Mouse (Mus musculus) embryonic facial prominence, embryonic 14.5 days (tissue): Measurements from ENCODE around the gene Tnnc2. TPM values are rescaled to one million over a fixed set of nuclear protein-coding genes. Genes with fewer than 3 reads are reported as not detected.
A peak's percentile ranks its signal among the peaks of the same experiment; 100 is the strongest.

Experiments used
- ATAC-seq: fragments of 200-750 bp; cut with Nextera tagmentation; 2 replicates; pipeline ENCODE4 v1.8.0; 2017; ENCODE audit warnings: low read depth, moderate number of reproducible peaks, moderate TSS enrichment
- DNase-seq: peaks from one replicate; pipeline ENCODE4 v3.0.0-alpha.2; 2015; ENCODE audit warnings: low spot score
- H3K27ac ChIP-seq: fragments of 300-500 bp; sonication (generic); replicated peaks from 2 replicates; pipeline ENCODE4 v1.5.1; 2014; ENCODE audit warnings: low read depth, mild to moderate bottlenecking, low read length, moderate library complexity
- H3K27me3 ChIP-seq: fragments of 300-500 bp; sonication (generic); replicated peaks from 2 replicates; pipeline ENCODE4 v1.6.1; 2014; ENCODE audit warnings: low read length; ENCODE audit not compliant: control insufficient read depth, insufficient read depth
- H3K36me3 ChIP-seq: fragments of 300-500 bp; sonication (generic); 2 replicates; pipeline ENCODE4 v1.6.1; 2014; ENCODE audit warnings: low read length, mixed read lengths; ENCODE audit not compliant: control insufficient read depth, insufficient read depth
- H3K4me1 ChIP-seq: fragments of 300-500 bp; sonication (generic); 2 replicates; pipeline ENCODE4 v1.6.1; 2014; ENCODE audit warnings: antibody characterized with exemption, low read length; ENCODE audit not compliant: control insufficient read depth, insufficient read depth
- H3K4me2 ChIP-seq: fragments of 300-500 bp; sonication (generic); 2 replicates; pipeline ENCODE4 v1.6.1; 2014; ENCODE audit warnings: low read depth, mild to moderate bottlenecking, low read length, moderate library complexity, mixed read lengths
- H3K4me3 ChIP-seq: fragments of 300-500 bp; sonication (generic); 2 replicates; pipeline ENCODE4 v1.5.1; 2014; ENCODE audit warnings: low read depth, mild to moderate bottlenecking, low read length
- H3K9ac ChIP-seq: fragments of 300-500 bp; sonication (generic); 2 replicates; pipeline ENCODE4 v1.6.1; 2014; ENCODE audit warnings: low read depth, mild to moderate bottlenecking, low read length, moderate library complexity, mixed read lengths
- H3K9me3 ChIP-seq: fragments of 300-500 bp; sonication (generic); 2 replicates; pipeline ENCODE4 v1.6.1; 2016; ENCODE audit warnings: low read length; ENCODE audit not compliant: control insufficient read depth
- WGBS: fragments of 180-500 bp; shearing (Covaris S2); extraction: QIAGEN DNeasy Blood & Tissue Kit; methylation state at CpG from one replicate; pipeline ENCODE4 v1.1.7; 2014; 5-methylcytosine and 5-hydroxymethylcytosine counted together
- polyA plus RNA-seq: library from polyadenylated mRNA; unstranded; fragments of >200 nt; fragmentation: Nextera tagmentation; extraction: Ambion mirVana; gene quantifications from 2 replicates; pipeline ENCODE4 v1.2.1, GENCODE M21; 2014

The Tnnc2 gene
- polyA plus RNA-seq, 1 experiment from 2014 or later = 1,279 TPM

DNA sequence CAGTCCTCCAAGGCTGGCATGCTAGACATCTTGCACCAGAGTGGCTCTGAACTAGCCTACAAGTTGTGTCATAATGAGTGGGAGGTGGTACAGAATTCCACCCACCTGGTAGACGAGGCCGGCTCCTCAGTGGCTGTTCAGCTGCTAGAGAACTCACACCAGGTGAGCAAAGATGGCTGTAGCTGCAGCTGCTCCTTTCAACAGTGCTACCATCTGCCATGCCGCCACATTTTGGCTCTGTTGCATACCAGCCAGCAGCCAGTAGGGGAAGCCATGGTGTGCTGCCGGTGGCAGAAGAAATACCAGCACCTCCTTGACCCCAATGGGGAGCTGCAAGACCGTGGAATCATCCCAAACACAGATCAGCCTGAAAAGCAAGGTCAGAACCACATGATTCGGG, 41.3 kb upstream of the Tnnc2 start:
- no peak overlapping the region for H3K4me3 ChIP-seq
- H3K27me3 ChIP-seq = no peaks in the 10 kb centered on the region
- DNase-seq (no peak), ATAC-seq (no peak)
- H3K9me3 ChIP-seq = no peaks in the 10 kb centered on the region
- H3K9ac ChIP-seq = no peak overlapping the region
- WGBS = 88% methylated on average over 6 of the region's 6 CpGs
- no peak overlapping the region for H3K4me2 ChIP-seq
- no peak overlapping the region for H3K27ac ChIP-seq
- H3K36me3 ChIP-seq = peaks cover 27% of the 10 kb centered on the region
- peaks cover 3% of the 10 kb centered on the region for H3K4me1 ChIP-seq

DNA sequence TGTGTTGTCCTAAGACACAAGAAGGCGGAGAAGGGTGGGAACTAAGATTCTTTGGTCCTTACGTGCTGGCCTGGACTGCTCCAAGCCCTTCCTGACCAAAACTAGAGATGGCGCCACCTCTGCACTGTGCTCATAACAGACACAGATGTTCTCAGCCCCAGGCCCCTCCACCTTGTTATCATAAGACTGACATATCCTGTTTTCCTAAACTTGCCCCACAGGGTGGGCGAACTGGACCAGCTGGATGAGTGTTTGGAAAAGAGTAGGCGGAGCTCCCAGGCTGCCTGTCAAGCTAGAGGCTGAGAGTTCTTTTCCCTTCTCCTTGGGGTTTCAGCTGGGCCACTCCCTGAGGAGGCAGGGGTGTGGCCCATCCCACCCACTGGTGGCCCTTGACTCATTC, 37.9 kb upstream of the Tnnc2 start:
- H3K27ac ChIP-seq = no peak overlapping the region

DNA sequence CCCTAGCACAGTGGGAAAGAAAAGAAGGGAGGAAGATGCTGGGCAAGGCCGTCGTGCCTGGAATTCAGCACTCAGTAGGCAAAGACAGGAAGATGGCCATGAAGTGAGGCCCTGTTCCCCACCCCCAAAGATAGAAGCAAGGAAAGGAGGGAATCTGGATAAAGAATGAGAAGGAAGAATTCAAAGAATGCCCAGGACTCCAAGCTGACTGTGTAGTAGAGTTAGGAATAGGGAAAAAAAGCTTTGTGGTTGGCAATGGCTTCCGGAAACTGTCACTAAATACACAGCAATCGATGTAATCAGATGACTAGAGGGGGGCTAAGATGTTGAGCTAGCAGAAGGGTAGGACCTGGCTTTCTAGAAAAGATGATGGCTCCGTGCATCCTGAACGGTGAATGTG, 37.4 kb upstream of the Tnnc2 start:
- Histone ChIP-seq H3K9ac (no peak overlapping the region), H3K9me3 (no peaks in the 10 kb centered on the region), H3K4me1 (no peaks in the 10 kb centered on the region), H3K27me3 (no peaks in the 10 kb centered on the region), H3K36me3 (peaks cover 13% of the 10 kb centered on the region), H3K4me2 (no peak overlapping the region), H3K27ac (no peak overlapping the region), H3K4me3 (no peak overlapping the region)
- WGBS = 80% methylated on average over 6 of the region's 6 CpGs
- DNase-seq = no peak
- ATAC-seq = no peak

More for the DNA sequence above, 37.9 kb upstream of the Tnnc2 start:
- H3K27me3 ChIP-seq = no peaks in the 10 kb centered on the region
- peaks cover 13% of the 10 kb centered on the region for H3K36me3 ChIP-seq
- H3K9me3 ChIP-seq = no peaks in the 10 kb centered on the region
- no peak overlapping the region for H3K4me2 ChIP-seq
- ATAC-seq (no peak), DNase-seq (peak; percentile 62)
- no peaks in the 10 kb centered on the region for H3K4me1 ChIP-seq
- no peak overlapping the region for H3K4me3 ChIP-seq
- 54% methylated on average over 5 of the region's 5 CpGs for WGBS
- H3K9ac ChIP-seq = no peak overlapping the region

GRCm38 (mm10) chr2:164815821-164816220, 36.1 kb upstream of the Tnnc2 start:
- 94% methylated on average over 8 of the region's 8 CpGs for whole genome bisulfite sequencing
- ATAC-seq = no peak
- no peak overlapping the region for H3K9ac ChIP-seq
- H3K4me3 ChIP-seq = no peak overlapping the region
- H3K4me2 ChIP-seq = no peak overlapping the region
- H3K36me3 ChIP-seq = peaks cover 6% of the 10 kb centered on the region; the same call in 1 of the 2 replicates
- H3K27ac ChIP-seq = no peak overlapping the region
- DNase-seq = no peak
- H3K27me3 ChIP-seq = no peaks in the 10 kb centered on the region
- H3K4me1 ChIP-seq = no peaks in the 10 kb centered on the region
- no peaks in the 10 kb centered on the region for H3K9me3 ChIP-seq

DNA sequence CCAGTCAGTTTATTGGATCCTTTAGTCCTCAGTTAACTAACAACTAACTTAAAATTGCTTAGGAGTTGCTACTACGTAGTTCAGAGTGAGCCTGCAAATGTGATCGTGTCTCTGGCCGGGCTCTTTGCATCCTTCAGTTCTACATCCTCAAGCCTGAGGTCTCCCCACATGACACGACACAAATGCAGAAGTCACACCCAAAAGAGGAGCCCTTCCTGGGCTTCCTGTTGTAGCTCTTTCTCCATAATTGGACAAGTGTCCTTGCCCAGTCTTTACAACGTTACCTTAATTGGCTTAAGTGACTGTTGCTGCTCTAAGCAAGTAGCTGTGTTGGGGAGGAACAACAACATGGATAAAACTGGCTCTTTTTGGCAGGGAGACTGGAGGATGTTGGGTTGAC, 35.6 kb upstream of the Tnnc2 start:
- H3K9ac ChIP-seq = no peak overlapping the region
- no peak for ATAC-seq
- H3K9me3 ChIP-seq = no peaks in the 10 kb centered on the region
- no peak overlapping the region for H3K4me3 ChIP-seq
- H3K27me3 ChIP-seq = no peaks in the 10 kb centered on the region
- H3K36me3 ChIP-seq = peaks cover 1% of the 10 kb centered on the region; the same call in 1 of the 2 replicates
- H3K27ac ChIP-seq = no peak overlapping the region
- H3K4me1 ChIP-seq = no peaks in the 10 kb centered on the region
- no peak overlapping the region for H3K4me2 ChIP-seq
- no peak for DNase-seq
- 89% methylated on average over 5 of the region's 5 CpGs for WGBS

DNA sequence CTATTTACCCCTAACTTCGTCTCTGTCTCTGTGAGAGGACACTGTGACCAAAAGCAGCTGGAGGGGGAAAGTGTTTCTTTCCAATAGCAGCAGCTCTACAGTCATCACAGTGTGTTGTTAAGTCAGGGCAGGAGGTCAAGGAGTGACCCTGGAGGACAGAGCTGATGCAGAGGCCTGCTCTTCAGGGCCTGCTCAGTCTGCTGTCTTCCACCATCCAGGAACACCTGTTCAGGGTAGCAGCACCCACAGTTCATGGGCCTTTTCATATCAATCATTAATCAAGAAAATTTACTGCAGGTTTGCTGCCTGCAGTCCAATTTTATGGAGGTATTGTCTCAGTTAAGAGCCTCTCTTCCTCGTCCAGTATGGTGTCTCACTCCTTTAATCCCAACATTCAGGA, 33.8 kb upstream of the Tnnc2 start:
- WGBS = 48% methylated on average over 2 of the region's 2 CpGs

DNA sequence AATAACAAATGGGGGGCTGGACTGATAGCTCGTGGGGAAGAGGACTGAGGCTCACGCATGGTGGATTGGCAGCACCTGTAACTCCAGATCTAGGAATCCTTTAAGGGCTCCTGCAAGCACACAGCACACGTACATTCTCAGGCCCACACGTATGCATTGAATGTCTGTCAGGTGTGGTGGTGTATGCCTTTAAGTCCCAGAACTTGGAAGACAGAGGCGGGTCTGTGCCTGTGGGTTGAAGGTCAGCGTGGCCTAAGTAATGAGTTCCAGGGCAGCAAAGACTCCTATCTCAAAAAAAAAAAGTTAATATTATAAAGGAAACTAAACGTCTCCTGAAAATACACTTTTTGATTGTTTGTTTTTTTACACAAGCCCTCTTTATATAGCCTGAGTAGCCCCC, 26.8 kb upstream of the Tnnc2 start:
- no peak overlapping the region for H3K4me2 ChIP-seq
- peaks cover 13% of the 10 kb centered on the region; the same call in 1 of the 2 replicates for H3K4me1 ChIP-seq
- H3K27me3 ChIP-seq = no peaks in the 10 kb centered on the region
- WGBS = 64% methylated on average over 7 of the region's 7 CpGs
- ATAC-seq = no peak
- H3K9me3 ChIP-seq = no peaks in the 10 kb centered on the region
- no peak overlapping the region for H3K4me3 ChIP-seq
- no peak for DNase-seq
- 0 out of 2 replicates have a peak, but pooled peaks cover 6% of the 10 kb centered on the region for H3K36me3 ChIP-seq
- H3K27ac ChIP-seq = no peak overlapping the region
- 0 out of 2 replicates have a peak overlapping the region, but pooled peaks have one; percentile 5 for H3K9ac ChIP-seq

More for the DNA sequence above, 33.8 kb upstream of the Tnnc2 start:
- Histone ChIP-seq H3K4me2 (no peak overlapping the region), H3K9ac (no peak overlapping the region), H3K36me3 (0 out of 2 replicates have a peak, but pooled peaks cover 5% of the 10 kb centered on the region), H3K27me3 (no peaks in the 10 kb centered on the region), H3K9me3 (no peaks in the 10 kb centered on the region), H3K27ac (no peak overlapping the region), H3K4me3 (no peak overlapping the region), H3K4me1 (no peaks in the 10 kb centered on the region)
- ATAC-seq (no peak), DNase-seq (no peak)

DNA sequence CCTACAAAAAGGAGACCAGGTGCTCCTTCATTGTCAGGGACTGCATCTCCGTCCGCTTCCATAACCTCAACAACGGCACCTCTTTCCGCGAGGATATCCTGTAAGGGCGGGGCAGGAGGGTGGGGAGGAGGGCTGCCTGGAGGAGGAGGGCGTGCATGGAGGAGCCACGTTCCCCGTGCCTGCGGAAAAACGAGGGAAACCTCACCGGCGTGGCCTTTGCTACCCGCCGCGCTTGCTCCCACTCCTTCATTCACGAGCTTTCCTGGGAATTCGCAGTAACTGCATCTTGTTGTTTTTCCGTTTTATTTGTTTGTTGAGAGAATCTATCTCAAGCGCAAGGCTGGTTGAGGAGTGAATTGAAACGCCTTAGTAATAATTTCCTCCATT, 25.6 kb upstream of the Tnnc2 start:
- Histone ChIP-seq H3K4me1 (peaks cover 13% of the 10 kb centered on the region; the same call in 1 of the 2 replicates), H3K27ac (peak overlapping the region; percentile 64; the same call in 1 of the 2 replicates), H3K4me3 (peak overlapping the region; percentile 76), H3K9me3 (no peaks in the 10 kb centered on the region), H3K9ac (peak overlapping the region; percentile 78), H3K36me3 (peaks cover 18% of the 10 kb centered on the region; the same call in 1 of the 2 replicates), H3K27me3 (no peaks in the 10 kb centered on the region), H3K4me2 (peak overlapping the region; percentile 82)
- WGBS = 3% methylated on average over 14 of the region's 21 CpGs
- ATAC-seq = peak; percentile 44
- DNase-seq = no peak
